Mouse (Mus musculus) lung, embryonic 14.5 days (tissue): ENCODE data around the gene H6pd. TPM values are rescaled to one million over a fixed set of nuclear protein-coding genes. Genes with fewer than 3 reads are reported as not detected.
A peak's percentile ranks its signal among the peaks of the same experiment; 100 is the strongest.

ENCODE experiments used
- ATAC-seq: fragments of 200-750 bp; cut with Nextera tagmentation; 2 replicates; pipeline ENCODE4 v1.8.0; 2017; ENCODE audit warnings: mild to moderate bottlenecking, moderate TSS enrichment, moderate library complexity; ENCODE audit not compliant: insufficient read depth
- DNase-seq: peaks from one replicate; pipeline ENCODE4 v3.0.0-alpha.2; 2015
- H3K27ac ChIP-seq: fragments of 300-500 bp; sonication (generic); 2 replicates; pipeline ENCODE4 v1.5.1; 2014; ENCODE audit warnings: low read depth, mild to moderate bottlenecking, moderate library complexity
- H3K27me3 ChIP-seq: fragments of 300-500 bp; sonication (generic); 2 replicates; pipeline ENCODE4 v1.6.1; 2014; ENCODE audit warnings: low read length, control low read depth; ENCODE audit not compliant: insufficient read depth
- H3K36me3 ChIP-seq: fragments of 300-500 bp; sonication (generic); 2 replicates; pipeline ENCODE4 v1.6.1; 2014; ENCODE audit warnings: control low read depth; ENCODE audit not compliant: insufficient read depth
- H3K4me1 ChIP-seq: fragments of 300-500 bp; sonication (generic); 2 replicates; pipeline ENCODE4 v1.6.1; 2014; ENCODE audit warnings: antibody characterized with exemption, control low read depth; ENCODE audit not compliant: insufficient read depth
- H3K4me2 ChIP-seq: fragments of 300-500 bp; sonication (generic); 2 replicates; pipeline ENCODE4 v1.6.1; 2014; ENCODE audit warnings: mild to moderate bottlenecking
- H3K4me3 ChIP-seq: fragments of 300-500 bp; sonication (generic); 2 replicates; pipeline ENCODE4 v1.5.1; 2014; ENCODE audit warnings: low read depth, low read length
- H3K9ac ChIP-seq: fragments of 300-500 bp; sonication (generic); 2 replicates; pipeline ENCODE4 v1.6.1; 2014
- H3K9me3 ChIP-seq: fragments of 300-500 bp; sonication (generic); 2 replicates; pipeline ENCODE4 v1.6.1; 2016; ENCODE audit warnings: low read depth, low read length, control low read depth
- CTCF ChIP-seq: IDR thresholded peaks from 2 replicates; pipeline ENCODE4 v1.5.1; 2016; ENCODE audit warnings: antibody characterized with exemption, low read depth
- WGBS: fragments of 180-500 bp; shearing (Covaris S2); extraction: QIAGEN DNeasy Blood & Tissue Kit; methylation state at CpG from one replicate; pipeline ENCODE4 v1.1.7; 2014; 5-methylcytosine and 5-hydroxymethylcytosine counted together
- polyA plus RNA-seq: library from polyadenylated mRNA; unstranded; fragments of >200 nt; fragmentation: Nextera tagmentation; extraction: Ambion mirVana; gene quantifications from 2 replicates; pipeline ENCODE4 v1.2.1, GENCODE M21; 2014

The H6pd gene
- polyA plus RNA-seq, 1 experiment from 2014 or later = 20.4 TPM

- DNase-seq (no peak), ATAC-seq (no peak)
- Histone ChIP-seq H3K9me3 (no peaks in the 10 kb centered on the region), H3K36me3 (peaks cover 23% of the 10 kb centered on the region; the same call in 1 of the 2 replicates), H3K4me1 (0 out of 2 replicates have a peak, but pooled peaks cover 6% of the 10 kb centered on the region), H3K4me2 (no peak overlapping the region), H3K27me3 (no peaks in the 10 kb centered on the region), H3K27ac (no peak overlapping the region), H3K9ac (no peak overlapping the region), H3K4me3 (no peak overlapping the region)
- TF ChIP-seq CTCF = no peak
- WGBS = 87% methylated on average over 23 of the region's 23 CpGs
Measured at GRCm38 (mm10) chr4:149983921-149984645, 24.7 kb downstream of the H6pd start.

GRCm38 (mm10) chr4:149982154-149982553, 26.7 kb downstream of the H6pd start:
- H3K4me1 ChIP-seq = 0 out of 2 replicates have a peak, but pooled peaks cover 6% of the 10 kb centered on the region
- H3K4me3 ChIP-seq = no peak overlapping the region
- peaks cover 23% of the 10 kb centered on the region; the same call in 1 of the 2 replicates for H3K36me3 ChIP-seq
- no peaks in the 10 kb centered on the region for H3K9me3 ChIP-seq
- H3K27me3 ChIP-seq = no peaks in the 10 kb centered on the region
- WGBS = 78% methylated on average over 15 of the region's 15 CpGs
- DNase-seq = no peak
- TF ChIP-seq CTCF = no peak
- no peak overlapping the region for H3K4me2 ChIP-seq
- H3K27ac ChIP-seq = no peak overlapping the region
- ATAC-seq = no peak
- H3K9ac ChIP-seq = no peak overlapping the region

- DNase-seq (peak; percentile 92), ATAC-seq (peak; percentile 47; the same call in 1 of the 2 replicates)
- Histone ChIP-seq H3K27me3 (no peaks in the 10 kb centered on the region), H3K9ac (no peak overlapping the region), H3K4me1 (0 out of 2 replicates have a peak, but pooled peaks cover 6% of the 10 kb centered on the region), H3K27ac (no peak overlapping the region), H3K4me2 (peak overlapping the region; percentile 39), H3K4me3 (no peak overlapping the region), H3K9me3 (no peaks in the 10 kb centered on the region), H3K36me3 (peaks cover 23% of the 10 kb centered on the region; the same call in 1 of the 2 replicates)
- WGBS = 6% methylated on average over 12 of the region's 12 CpGs
- TF ChIP-seq CTCF = peak; percentile 96
Measured at GRCm38 (mm10) chr4:149979819-149980308, 29.0 kb downstream of the H6pd start.

GRCm38 (mm10) chr4:149978820-149979219, 30.0 kb downstream of the H6pd start:
- no peak overlapping the region for H3K9ac ChIP-seq

GRCm38 (mm10) chr4:149977801-149978544, 30.9 kb downstream of the H6pd start:
- Histone ChIP-seq H3K9ac (peak overlapping the region; percentile 6; the same call in 1 of the 2 replicates), H3K27ac (peak overlapping the region; percentile 79; the same call in 1 of the 2 replicates)
- peak; percentile 78 for ATAC-seq

More at GRCm38 (mm10) chr4:149978820-149979219, 30.0 kb downstream of the H6pd start:
- Histone ChIP-seq H3K4me3 (no peak overlapping the region), H3K27ac (no peak overlapping the region), H3K4me1 (0 out of 2 replicates have a peak, but pooled peaks cover 6% of the 10 kb centered on the region), H3K36me3 (peaks cover 23% of the 10 kb centered on the region; the same call in 1 of the 2 replicates), H3K4me2 (no peak overlapping the region), H3K27me3 (no peaks in the 10 kb centered on the region), H3K9me3 (no peaks in the 10 kb centered on the region)
- ATAC-seq (no peak), DNase-seq (no peak)
- TF ChIP-seq CTCF = no peak
- 83% methylated on average over 2 of the region's 2 CpGs for WGBS

GRCm38 (mm10) chr4:149977181-149977580, 31.6 kb downstream of the H6pd start:
- H3K4me3 ChIP-seq = no peak overlapping the region
- no peak overlapping the region for H3K4me2 ChIP-seq
- no peaks in the 10 kb centered on the region for H3K27me3 ChIP-seq
- no peak for TF ChIP-seq CTCF
- ATAC-seq = no peak
- 59% methylated on average over 6 of the region's 6 CpGs for WGBS
- H3K27ac ChIP-seq = no peak overlapping the region
- H3K9ac ChIP-seq = no peak overlapping the region
- H3K9me3 ChIP-seq = no peaks in the 10 kb centered on the region
- peaks cover 9% of the 10 kb centered on the region; the same call in 1 of the 2 replicates for H3K36me3 ChIP-seq
- H3K4me1 ChIP-seq = 0 out of 2 replicates have a peak, but pooled peaks cover 6% of the 10 kb centered on the region
- DNase-seq = no peak

More at GRCm38 (mm10) chr4:149977801-149978544, 30.9 kb downstream of the H6pd start:
- Histone ChIP-seq H3K4me2 (peak overlapping the region; percentile 10; the same call in 1 of the 2 replicates), H3K36me3 (peaks cover 15% of the 10 kb centered on the region; the same call in 1 of the 2 replicates), H3K27me3 (no peaks in the 10 kb centered on the region), H3K4me1 (0 out of 2 replicates have a peak, but pooled peaks cover 6% of the 10 kb centered on the region), H3K4me3 (no peak overlapping the region), H3K9me3 (no peaks in the 10 kb centered on the region)
- WGBS = 33% methylated on average over 17 of the region's 17 CpGs
- DNase-seq = peak; percentile 90
- no peak for TF ChIP-seq CTCF
